Mouse (Mus musculus) kidney, postnatal 36 days (tissue): ENCODE measurements around the gene Gm20532.

Experiments
- DNase-seq, 2 experiments: peaks; one replicate each; pipeline ENCODE4 v3.0.0; 2021 to 2022; ENCODE audit warnings: mixed read lengths in 2 of 2

Gm20532 gene

GRCm38 (mm10) chr2:26661143-26661752, 74.8 kb downstream of the Gm20532 start:
- peak in 1 of 2 experiments; percentile 11 for DNase-seq

- no peak for DNase-seq
These were observed 75.5 kb downstream of the Gm20532 start for GRCm38 (mm10) chr2:26661768-26662508.

- no peak for DNase-seq
These were observed 76.1 kb downstream of the Gm20532 start for GRCm38 (mm10) chr2:26662509-26662882.

GRCm38 (mm10) chr2:26663112-26663511, 76.7 kb downstream of the Gm20532 start:
- DNase-seq = no peak

- peak; percentile 52 to 81 for DNase-seq
These were observed 77.1 kb downstream of the Gm20532 start for GRCm38 (mm10) chr2:26663551-26663950.

- DNase-seq = no peak
These were observed 82.3 kb downstream of the Gm20532 start for GRCm38 (mm10) chr2:26668746-26669145.

GRCm38 (mm10) chr2:26671182-26671581, 84.7 kb downstream of the Gm20532 start, which contains the start of gene Lcn4:
TSS of gene Lcn4 (minus strand) at chr2:26671282.
- no peak for DNase-seq
